Mouse (Mus musculus) myocyte (in vitro differentiated cells): ENCODE measurements around the gene Cybrd1.

Experiments
- E2F4 ChIP-seq: IDR thresholded peaks from one replicate; pipeline ENCODE4 v1.6.1; 2011; ENCODE audit warnings: mild to moderate bottlenecking, control low read depth, moderate library complexity; ENCODE audit not compliant: insufficient read depth
- MAX ChIP-seq: IDR thresholded peaks from one replicate; pipeline ENCODE4 v1.6.1; 2011; ENCODE audit warnings: low read depth, mild to moderate bottlenecking, control low read depth
- MYOG ChIP-seq, 3 experiments: IDR thresholded peaks; one replicate each; pipeline ENCODE4 v1.6.1; 2011; ENCODE audit warnings: control low read depth in 2 of 3, low read depth in 2 of 3, mild to moderate bottlenecking in 2 of 3; ENCODE audit not compliant: insufficient read length in 2 of 3, control insufficient read depth in 1 of 3, insufficient read depth in 1 of 3
- POLR2A ChIP-seq: IDR thresholded peaks from one replicate; pipeline ENCODE4 v1.6.1; 2011; ENCODE audit warnings: low read depth, mild to moderate bottlenecking, control low read depth, moderate library complexity; ENCODE audit not compliant: insufficient read length
- POLR2AphosphoS2 ChIP-seq: IDR thresholded peaks from one replicate; pipeline ENCODE4 v1.6.1; 2011; ENCODE audit warnings: low read depth, control low read depth; ENCODE audit not compliant: insufficient read length
- TCF12 ChIP-seq: IDR thresholded peaks from one replicate; pipeline ENCODE4 v1.6.1; 2011; ENCODE audit warnings: mild to moderate bottlenecking, control low read depth; ENCODE audit not compliant: poor library complexity, insufficient read depth, severe bottlenecking
- USF1 ChIP-seq: IDR thresholded peaks from one replicate; pipeline ENCODE4 v1.6.1; 2011; ENCODE audit warnings: low read depth, mild to moderate bottlenecking, control low read depth, moderate library complexity

- TF ChIP-seq E2F4 (no peak), POLR2A (no peak), POLR2AphosphoS2 (no peak), MYOG (IDR thresholded peaks at IDR 0.05; ENCODE audit: control insufficient read depth in 1 of 3, insufficient read depth in 1 of 3, insufficient read length in 2 of 3, low read depth in 2 of 3) (no peak), TCF12 (no peak), MAX (no peak), USF1 (no peak)
Observed at GRCm38 (mm10) chr2:71142410-71142809, 24.7 kb downstream of the Cybrd1 start.
